Mouse (Mus musculus): ENCODE data around the gene Zfp143. TPM values are rescaled to one million over a fixed set of nuclear protein-coding genes. Genes with fewer than 3 reads are reported as not detected.
"Not testable (repeated sequence)": the region's sequence is repeated elsewhere in the genome, so short reads cannot be mapped to it uniquely, and the experiment has no call there.

Zfp143 gene
- polyA plus RNA-seq, 1 experiment: 4.5 TPM

GRCm38 (mm10) chr7:110063731-110064130 lies 2.7 kb downstream of the Zfp143 start:
- Histone ChIP-seq H3K4me3 (ENCODE audit: insufficient read depth, low read depth, low read length) (no peak overlapping the region), H3K27ac (replicated peaks; ENCODE audit: low read depth, low read length) (no peak overlapping the region), H3K4me1 (ENCODE audit: control insufficient read depth, insufficient read depth, insufficient read length, low read length) (peaks cover 6% of the 10 kb centered on the region)

GRCm38 (mm10) chr7:110069070-110069469 lies 8.1 kb downstream of the Zfp143 start:
- H3K27ac ChIP-seq (replicated peaks; ENCODE audit: low read depth, low read length): no peak overlapping the region
- H3K4me1 ChIP-seq (ENCODE audit: control insufficient read depth, insufficient read depth, insufficient read length, low read length): no peaks in the 10 kb centered on the region
- H3K4me3 ChIP-seq (ENCODE audit: insufficient read depth, low read depth, low read length): no peak overlapping the region

- H3K4me3 ChIP-seq (ENCODE audit: insufficient read depth, low read depth, low read length): no peak overlapping the region
- no peak overlapping the region for H3K27ac ChIP-seq (replicated peaks; ENCODE audit: low read depth, low read length)
- no peaks in the 10 kb centered on the region for H3K4me1 ChIP-seq (ENCODE audit: control insufficient read depth, insufficient read depth, insufficient read length, low read length)
These were observed 17.2 kb downstream of the Zfp143 start for GRCm38 (mm10) chr7:110078168-110078567.

GRCm38 (mm10) chr7:110083386-110084165 lies 22.6 kb downstream of the Zfp143 start:
- Histone ChIP-seq H3K4me1 (ENCODE audit: control insufficient read depth, insufficient read depth, insufficient read length, low read length) (no peaks in the 10 kb centered on the region), H3K27ac (replicated peaks; ENCODE audit: low read depth, low read length) (no peak overlapping the region), H3K4me3 (ENCODE audit: insufficient read depth, low read depth, low read length) (no peak overlapping the region)

- H3K27ac ChIP-seq (replicated peaks; ENCODE audit: low read depth, low read length): no peak overlapping the region
- no peaks in the 10 kb centered on the region for H3K4me1 ChIP-seq (ENCODE audit: control insufficient read depth, insufficient read depth, insufficient read length, low read length)
- H3K4me3 ChIP-seq (ENCODE audit: insufficient read depth, low read depth, low read length): no peak overlapping the region
These were observed 24.2 kb downstream of the Zfp143 start for GRCm38 (mm10) chr7:110085217-110085616.

- Histone ChIP-seq H3K27ac (replicated peaks; ENCODE audit: low read depth, low read length) (no peak overlapping the region), H3K4me1 (ENCODE audit: control insufficient read depth, insufficient read depth, insufficient read length, low read length) (no peaks in the 10 kb centered on the region), H3K4me3 (ENCODE audit: insufficient read depth, low read depth, low read length) (no peak overlapping the region)
These were observed 26.9 kb downstream of the Zfp143 start for GRCm38 (mm10) chr7:110087914-110088313.

- Histone ChIP-seq H3K4me3 (ENCODE audit: insufficient read depth, low read depth, low read length) (no peak overlapping the region), H3K4me1 (ENCODE audit: control insufficient read depth, insufficient read depth, insufficient read length, low read length) (no peaks in the 10 kb centered on the region), H3K27ac (replicated peaks; ENCODE audit: low read depth, low read length) (no peak overlapping the region)
These were observed 30.7 kb downstream of the Zfp143 start for GRCm38 (mm10) chr7:110091670-110092069.

GRCm38 (mm10) chr7:110096332-110096731 lies 35.3 kb downstream of the Zfp143 start:
- Histone ChIP-seq H3K4me1 (ENCODE audit: control insufficient read depth, insufficient read depth, insufficient read length, low read length) (no peaks in the 10 kb centered on the region), H3K27ac (replicated peaks; ENCODE audit: low read depth, low read length) (no peak overlapping the region), H3K4me3 (ENCODE audit: insufficient read depth, low read depth, low read length) (no peak overlapping the region)

- Histone ChIP-seq H3K27ac (replicated peaks; ENCODE audit: low read depth, low read length) (no peak overlapping the region), H3K4me1 (ENCODE audit: control insufficient read depth, insufficient read depth, insufficient read length, low read length) (no peaks in the 10 kb centered on the region), H3K4me3 (ENCODE audit: insufficient read depth, low read depth, low read length) (no peak overlapping the region)
These were observed 36.2 kb downstream of the Zfp143 start for GRCm38 (mm10) chr7:110097106-110097793.

- Histone ChIP-seq H3K27ac (replicated peaks; ENCODE audit: low read depth, low read length) (no peak overlapping the region), H3K4me1 (ENCODE audit: control insufficient read depth, insufficient read depth, insufficient read length, low read length) (no peaks in the 10 kb centered on the region), H3K4me3 (ENCODE audit: insufficient read depth, low read depth, low read length) (no peak overlapping the region)
These were observed 39.8 kb downstream of the Zfp143 start for GRCm38 (mm10) chr7:110100854-110101253.

GRCm38 (mm10) chr7:110101266-110101665 lies 40.2 kb downstream of the Zfp143 start:
- Histone ChIP-seq H3K4me3 (ENCODE audit: insufficient read depth, low read depth, low read length) (no peak overlapping the region), H3K4me1 (ENCODE audit: control insufficient read depth, insufficient read depth, insufficient read length, low read length) (no peaks in the 10 kb centered on the region), H3K27ac (replicated peaks; ENCODE audit: low read depth, low read length) (no peak overlapping the region)

GRCm38 (mm10) chr7:110105041-110105440 lies 44.0 kb downstream of the Zfp143 start:
- Histone ChIP-seq H3K4me3 (ENCODE audit: insufficient read depth, low read depth, low read length) (no peak overlapping the region), H3K4me1 (ENCODE audit: control insufficient read depth, insufficient read depth, insufficient read length, low read length) (peaks cover 4% of the 10 kb centered on the region), H3K27ac (replicated peaks; ENCODE audit: low read depth, low read length) (no peak overlapping the region)

GRCm38 (mm10) chr7:110106633-110107032 lies 45.6 kb downstream of the Zfp143 start:
- peaks cover 4% of the 10 kb centered on the region for H3K4me1 ChIP-seq (ENCODE audit: control insufficient read depth, insufficient read depth, insufficient read length, low read length)
- H3K4me3 ChIP-seq (ENCODE audit: insufficient read depth, low read depth, low read length): no peak overlapping the region
- H3K27ac ChIP-seq (replicated peaks; ENCODE audit: low read depth, low read length): no peak overlapping the region

GRCm38 (mm10) chr7:110108524-110108923 lies 47.5 kb downstream of the Zfp143 start:
- H3K4me3 ChIP-seq (ENCODE audit: insufficient read depth, low read depth, low read length); H3K4me1 ChIP-seq (ENCODE audit: control insufficient read depth, insufficient read depth, insufficient read length, low read length): not testable (repeated sequence)
- H3K27ac ChIP-seq (replicated peaks; ENCODE audit: low read depth, low read length): 0 out of 2 replicates have a peak overlapping the region, but pooled peaks have one; percentile 33

- Histone ChIP-seq H3K27ac (replicated peaks; ENCODE audit: low read depth, low read length) (0 out of 2 replicates have a peak overlapping the region, but pooled peaks have one; percentile 33), H3K4me3 (ENCODE audit: insufficient read depth, low read depth, low read length) (peak overlapping the region; percentile 46), H3K4me1 (ENCODE audit: control insufficient read depth, insufficient read depth, insufficient read length, low read length) (peaks cover 4% of the 10 kb centered on the region)
These were observed 48.1 kb downstream of the Zfp143 start for GRCm38 (mm10) chr7:110108967-110109610.

All from brown adipose tissue, adult 24 weeks (tissue).